In genomic region chr6:28896762-28897320, GRCm38 (mm10) we compare ENCODE assay signal across 27 mouse cellular contexts.
A peak's percentile ranks its signal among the peaks of the same experiment; 100 is the strongest.
DNase-seq lines count a peak whose midpoint lies in the region; ATAC-seq and TF ChIP-seq lines count a peak whose summit lies in the region.
"Had no signal": no experiment of that assay in that cellular context is flagged by ENCODE, and none has a peak within 500 bp of the region (broad histone marks: within the 10 kb centered on the region; RNA-seq: fewer than 3 reads in every experiment).

No protein-coding gene starts in this region.

- DNase-seq in hindbrain, embryonic 11.5 days (ENCODE audit: low spot score) = peak; percentile 51
- no peak for DNase-seq in lung, embryonic 14.5 days
- DNase-seq in lung, postnatal 0 days (ENCODE audit: low spot score) = no peak
- no peak for DNase-seq in left cerebral cortex, postnatal 14 days (ENCODE audit: low spot score in 2 of 2)
- DNase-seq: adrenal gland, adult 2 months; cerebellum, adult 11-12 months; cerebellum, postnatal 10 days; gastrocnemius, postnatal 10 days; heart, adult 11 months; heart, postnatal 10 days; left cerebral cortex, postnatal 4 days; lung, adult 18-20 months; midbrain, embryonic 14.5 days; right cerebral cortex, postnatal 4 days; thymus, postnatal 25 days had no signal

- H3K9ac ChIP-seq in hindbrain, embryonic 11.5 days (ENCODE audit: low read depth, low read length) = no peak overlapping the region
- no peak overlapping the region for H3K9ac ChIP-seq in hindbrain, embryonic 13.5 days
- no peak overlapping the region for H3K9ac ChIP-seq in lung, embryonic 14.5 days
- H3K9ac ChIP-seq in lung, postnatal 0 days (replicated peaks; ENCODE audit: low read depth) = no peak overlapping the region
- H3K9ac ChIP-seq in neural tube, embryonic 13.5 days = no peak overlapping the region
- H3K9ac ChIP-seq: embryonic facial prominence, embryonic 15.5 days; heart, embryonic 12.5 days; hindbrain, embryonic 14.5 days; intestine, embryonic 15.5 days; limb, embryonic 15.5 days; stomach, embryonic 15.5 days had no signal

- H3K4me1 ChIP-seq in hindbrain, embryonic 11.5 days (replicated peaks; ENCODE audit: control insufficient read depth, insufficient read depth, low read length) = peaks cover 11% of the 10 kb centered on the region; the same call in 1 of the 2 replicates
- H3K4me1 ChIP-seq in hindbrain, embryonic 13.5 days (replicated peaks) = peaks cover 37% of the 10 kb centered on the region
- no peaks in the 10 kb centered on the region for H3K4me1 ChIP-seq in lung, embryonic 14.5 days (ENCODE audit: insufficient read depth)
- H3K4me1 ChIP-seq in lung, postnatal 0 days (ENCODE audit: insufficient read depth, low read depth, low read length) = no peaks in the 10 kb centered on the region
- H3K4me1 ChIP-seq in neural tube, embryonic 13.5 days (replicated peaks) = peaks cover 51% of the 10 kb centered on the region
- H3K4me1 ChIP-seq: intestine, embryonic 15.5 days; stomach, embryonic 15.5 days had no signal

- H3K27me3 ChIP-seq in hindbrain, embryonic 11.5 days (ENCODE audit: control insufficient read depth, insufficient read depth, low read length) = no peaks in the 10 kb centered on the region
- H3K27me3 ChIP-seq in hindbrain, embryonic 13.5 days = no peaks in the 10 kb centered on the region
- no peaks in the 10 kb centered on the region for H3K27me3 ChIP-seq in lung, embryonic 14.5 days (ENCODE audit: insufficient read depth, low read length)
- H3K27me3 ChIP-seq in lung, postnatal 0 days (replicated peaks; ENCODE audit: insufficient read depth, low read length) = no peaks in the 10 kb centered on the region
- 0 out of 2 replicates have a peak, but pooled peaks cover 3% of the 10 kb centered on the region for H3K27me3 ChIP-seq in neural tube, embryonic 13.5 days
- H3K27me3 ChIP-seq: embryonic facial prominence, embryonic 15.5 days; intestine, embryonic 15.5 days; limb, embryonic 15.5 days; stomach, embryonic 15.5 days had no signal

- ATAC-seq in hindbrain, embryonic 11.5 days (ENCODE audit: low FRiP score) = peak; percentile 80
- ATAC-seq in hindbrain, embryonic 13.5 days (ENCODE audit: low FRiP score) = no peak
- ATAC-seq in lung, embryonic 14.5 days (ENCODE audit: insufficient read depth) = peak; percentile 22; the same call in 1 of the 2 replicates
- no peak for ATAC-seq in lung, postnatal 0 days
- peak; percentile 43; the same call in 1 of the 2 replicates for ATAC-seq in neural tube, embryonic 13.5 days (ENCODE audit: low read depth)
- ATAC-seq in megakaryocyte-erythroid progenitor cell, adult 5-6 weeks (replicated peaks; ENCODE audit: low FRiP score, low TSS enrichment, poor library complexity, severe bottlenecking) = no peak
- ATAC-seq: forebrain, embryonic 14.5 days; intestine, embryonic 15.5 days had no signal

- no peaks in the 10 kb centered on the region for H3K36me3 ChIP-seq in hindbrain, embryonic 11.5 days (ENCODE audit: control insufficient read depth, insufficient read depth, low read length)
- no peaks in the 10 kb centered on the region for H3K36me3 ChIP-seq in hindbrain, embryonic 13.5 days
- peaks cover 11% of the 10 kb centered on the region; the same call in 1 of the 2 replicates for H3K36me3 ChIP-seq in lung, embryonic 14.5 days (ENCODE audit: insufficient read depth)
- no peaks in the 10 kb centered on the region for H3K36me3 ChIP-seq in lung, postnatal 0 days (ENCODE audit: insufficient read depth, low read length)
- H3K36me3 ChIP-seq in neural tube, embryonic 13.5 days = no peaks in the 10 kb centered on the region
- H3K36me3 ChIP-seq: intestine, embryonic 15.5 days; stomach, embryonic 15.5 days had no signal

- H3K4me2 ChIP-seq in hindbrain, embryonic 11.5 days (replicated peaks; ENCODE audit: low read depth, low read length) = no peak overlapping the region
- H3K4me2 ChIP-seq in hindbrain, embryonic 13.5 days = no peak overlapping the region
- no peak overlapping the region for H3K4me2 ChIP-seq in lung, embryonic 14.5 days
- H3K4me2 ChIP-seq in lung, postnatal 0 days (replicated peaks; ENCODE audit: low read depth, low read length) = no peak overlapping the region
- no peak overlapping the region for H3K4me2 ChIP-seq in neural tube, embryonic 13.5 days
- H3K4me2 ChIP-seq: embryonic facial prominence, embryonic 15.5 days; heart, embryonic 12.5 days; hindbrain, embryonic 14.5 days; intestine, embryonic 15.5 days; limb, embryonic 15.5 days; stomach, embryonic 15.5 days had no signal

- no peak for TF ChIP-seq CTCF in lung, embryonic 14.5 days (IDR thresholded peaks at IDR 0.05; ENCODE audit: low read depth)
- no peak for TF ChIP-seq CTCF in lung, postnatal 0 days (IDR thresholded peaks at IDR 0.05)

- no peak overlapping the region for H3K4me3 ChIP-seq in hindbrain, embryonic 11.5 days (ENCODE audit: low read depth, low read length)
- H3K4me3 ChIP-seq in hindbrain, embryonic 13.5 days = no peak overlapping the region
- no peak overlapping the region for H3K4me3 ChIP-seq in lung, embryonic 14.5 days (ENCODE audit: low read depth, low read length)
- no peak overlapping the region for H3K4me3 ChIP-seq in lung, postnatal 0 days (ENCODE audit: low read depth, low read length)
- H3K4me3 ChIP-seq in neural tube, embryonic 13.5 days = no peak overlapping the region
- H3K4me3 ChIP-seq: embryonic facial prominence, embryonic 15.5 days; heart, embryonic 12.5 days; intestine, embryonic 15.5 days; left cerebral cortex, adult 2 months; limb, embryonic 15.5 days; stomach, embryonic 15.5 days had no signal

- WGBS in hindbrain, embryonic 11.5 days = 22% methylated on average over 5 of the region's 5 CpGs
- 14% methylated on average over 5 of the region's 5 CpGs for WGBS in hindbrain, embryonic 13.5 days
- WGBS in lung, embryonic 14.5 days = 48% methylated on average over 5 of the region's 5 CpGs
- WGBS in lung, postnatal 0 days = 55% methylated on average over 5 of the region's 5 CpGs
- 15% methylated on average over 5 of the region's 5 CpGs for WGBS in neural tube, embryonic 13.5 days

- no peaks in the 10 kb centered on the region for H3K9me3 ChIP-seq in hindbrain, embryonic 11.5 days (ENCODE audit: control insufficient read depth, low read length)
- H3K9me3 ChIP-seq in hindbrain, embryonic 13.5 days = no peaks in the 10 kb centered on the region
- no peaks in the 10 kb centered on the region for H3K9me3 ChIP-seq in lung, embryonic 14.5 days (ENCODE audit: low read depth, low read length)
- H3K9me3 ChIP-seq in lung, postnatal 0 days (ENCODE audit: low read length) = no peaks in the 10 kb centered on the region
- H3K9me3 ChIP-seq in neural tube, embryonic 13.5 days = no peaks in the 10 kb centered on the region
- H3K9me3 ChIP-seq: embryonic facial prominence, embryonic 15.5 days; heart, embryonic 12.5 days; intestine, embryonic 15.5 days; limb, embryonic 15.5 days; stomach, embryonic 15.5 days had no signal

- TF ChIP-seq EP300 in lung, postnatal 0 days (IDR thresholded peaks at IDR 0.05) = no peak

- intact Hi-C loops in left cerebral cortex, postnatal 14 days (cut with DNase I) = no loop called here

- H3K27ac ChIP-seq in hindbrain, embryonic 11.5 days (ENCODE audit: low read depth, low read length) = 0 out of 2 replicates have a peak overlapping the region, but pooled peaks have one; percentile 11
- no peak overlapping the region for H3K27ac ChIP-seq in hindbrain, embryonic 13.5 days
- H3K27ac ChIP-seq in lung, embryonic 14.5 days (ENCODE audit: low read depth) = no peak overlapping the region
- no peak overlapping the region for H3K27ac ChIP-seq in lung, postnatal 0 days (ENCODE audit: low read length)
- 0 out of 2 replicates have a peak overlapping the region, but pooled peaks have one; percentile 2 for H3K27ac ChIP-seq in neural tube, embryonic 13.5 days (replicated peaks)
- H3K27ac ChIP-seq: embryonic facial prominence, embryonic 15.5 days; hindbrain, embryonic 14.5 days; intestine, embryonic 15.5 days; kidney, postnatal 0 days; left cerebral cortex, adult 2 months; limb, embryonic 15.5 days; stomach, embryonic 15.5 days had no signal

Comparison
In these comparisons a context has a peak if more than half of its experiments do, and no peak if none do; other contexts are left out.
1. ATAC-seq: peak in hindbrain, embryonic 11.5 days (single experiment), lung, embryonic 14.5 days (single experiment) and neural tube, embryonic 13.5 days (single experiment); none in hindbrain, embryonic 13.5 days (single experiment), lung, postnatal 0 days (single experiment) and megakaryocyte-erythroid progenitor cell, adult 5-6 weeks (single experiment).
2. H3K27ac ChIP-seq: peak in hindbrain, embryonic 11.5 days (single experiment) and neural tube, embryonic 13.5 days (single experiment); none in hindbrain, embryonic 13.5 days (single experiment), lung, embryonic 14.5 days (single experiment) and lung, postnatal 0 days (single experiment).